Mouse (Mus musculus) midbrain, embryonic 14.5 days (tissue): ENCODE results near the gene Gm21992. TPM values are rescaled to one million over a fixed set of nuclear protein-coding genes. Genes with fewer than 3 reads are reported as not detected.

Source experiments
- ATAC-seq: fragments of 200-750 bp; cut with Nextera tagmentation; 2 replicates; pipeline ENCODE4 v1.8.0; 2017; ENCODE audit warnings: moderate number of reproducible peaks, moderate library complexity; ENCODE audit not compliant: low FRiP score, low TSS enrichment
- DNase-seq: peaks from one replicate; pipeline ENCODE4 v3.0.0-alpha.2; 2015
- H3K27ac ChIP-seq: fragments of 300-500 bp; sonication (generic); replicated peaks from 2 replicates; pipeline ENCODE4 v1.5.1; 2014; ENCODE audit warnings: mild to moderate bottlenecking, low read depth, low read length, moderate library complexity
- H3K27me3 ChIP-seq: fragments of 300-500 bp; sonication (generic); 2 replicates; pipeline ENCODE4 v1.6.1; 2014; ENCODE audit warnings: low read length, control low read depth, mixed read lengths; ENCODE audit not compliant: control insufficient read depth, insufficient read depth
- H3K36me3 ChIP-seq: fragments of 300-500 bp; sonication (generic); 2 replicates; pipeline ENCODE4 v1.6.1; 2014; ENCODE audit warnings: low read length, control low read depth; ENCODE audit not compliant: control insufficient read depth, insufficient read depth
- H3K4me1 ChIP-seq: fragments of 300-500 bp; sonication (generic); 2 replicates; pipeline ENCODE4 v1.6.1; 2014; ENCODE audit warnings: mild to moderate bottlenecking, antibody characterized with exemption, low read length, control low read depth; ENCODE audit not compliant: control insufficient read depth, insufficient read depth
- H3K4me2 ChIP-seq: fragments of 300-500 bp; sonication (generic); 2 replicates; pipeline ENCODE4 v1.6.1; 2014; ENCODE audit warnings: mild to moderate bottlenecking, low read length, moderate library complexity
- H3K4me3 ChIP-seq: fragments of 300-500 bp; sonication (generic); replicated peaks from 2 replicates; pipeline ENCODE4 v1.5.1; 2014; ENCODE audit warnings: low read depth, low read length
- H3K9ac ChIP-seq: fragments of 300-500 bp; sonication (generic); replicated peaks from 2 replicates; pipeline ENCODE4 v1.6.1; 2014; ENCODE audit warnings: mild to moderate bottlenecking, low read length, moderate library complexity
- H3K9me3 ChIP-seq: fragments of 300-500 bp; sonication (generic); 2 replicates; pipeline ENCODE4 v1.6.1; 2016; ENCODE audit warnings: low read length, control low read depth, mixed read lengths; ENCODE audit not compliant: control insufficient read depth
- WGBS: fragments of 180-500 bp; shearing (Covaris S2); extraction: QIAGEN DNeasy Blood & Tissue Kit; methylation state at CpG from one replicate; pipeline ENCODE4 v1.1.7; 2014; 5-methylcytosine and 5-hydroxymethylcytosine counted together
- polyA plus RNA-seq: library from polyadenylated mRNA; unstranded; fragments of >200 nt; fragmentation: Nextera tagmentation; extraction: Ambion mirVana; gene quantifications from 2 replicates; pipeline ENCODE4 v1.2.1, GENCODE M21; 2014

Gene Gm21992
- polyA plus RNA-seq, 1 experiment from 2014 or later, result 12.7 TPM

DNA sequence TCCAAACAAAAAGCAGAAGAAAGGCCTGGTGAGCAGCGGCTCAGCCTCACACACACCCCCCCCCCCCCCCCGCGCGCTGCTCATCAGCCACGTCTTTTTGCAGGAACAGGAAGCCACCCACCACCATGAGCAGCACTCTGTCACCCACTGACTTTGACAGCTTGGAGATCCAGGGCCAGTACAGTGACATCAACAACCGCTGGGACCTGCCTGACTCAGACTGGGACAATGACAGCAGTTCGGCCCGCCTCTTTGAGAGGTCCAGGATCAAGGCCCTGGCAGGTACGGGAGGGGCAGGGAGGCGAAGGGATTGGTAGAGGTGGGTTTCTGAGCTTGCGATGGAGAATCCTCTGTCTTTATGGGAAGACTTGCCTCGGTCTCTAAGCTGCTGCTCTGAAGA lies 92.7 kb downstream of the Gm21992 start:
- no peak overlapping the region for H3K9ac ChIP-seq
- H3K9me3 ChIP-seq, result no peaks in the 10 kb centered on the region
- DNase-seq, result no peak
- no peak for ATAC-seq
- no peaks in the 10 kb centered on the region for H3K27me3 ChIP-seq
- peaks cover 15% of the 10 kb centered on the region for H3K4me1 ChIP-seq
- WGBS, result 23% methylated on average over 12 of the region's 12 CpGs
- H3K4me3 ChIP-seq, result no peak overlapping the region
- H3K27ac ChIP-seq, result no peak overlapping the region
- H3K4me2 ChIP-seq, result no peak overlapping the region
- H3K36me3 ChIP-seq, result peaks cover 45% of the 10 kb centered on the region

DNA sequence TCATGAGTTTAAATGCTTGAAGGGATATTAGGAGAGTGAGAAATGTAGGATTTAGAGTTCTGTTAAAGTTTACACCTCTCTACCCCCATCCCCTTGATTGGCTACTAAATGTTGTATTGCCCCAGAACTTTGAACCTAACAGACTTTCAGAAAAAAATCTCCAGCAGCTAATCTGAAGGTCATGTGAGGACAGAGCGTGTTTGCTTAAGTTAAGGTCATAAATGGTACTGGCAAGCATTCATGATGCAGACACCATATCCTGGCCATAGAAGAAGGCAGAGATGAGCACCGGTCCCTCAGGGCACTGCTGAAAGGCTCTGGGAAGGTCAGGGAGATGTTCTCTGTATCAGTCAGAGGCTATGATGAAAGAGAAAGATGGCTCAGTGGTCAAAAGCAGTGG lies 94.1 kb downstream of the Gm21992 start:
- ATAC-seq, result no peak
- Histone ChIP-seq H3K9me3 (no peaks in the 10 kb centered on the region), H3K4me3 (no peak overlapping the region), H3K27ac (no peak overlapping the region), H3K4me2 (no peak overlapping the region), H3K9ac (no peak overlapping the region), H3K36me3 (peaks cover 40% of the 10 kb centered on the region), H3K27me3 (no peaks in the 10 kb centered on the region), H3K4me1 (peaks cover 19% of the 10 kb centered on the region)
- no peak for DNase-seq
- WGBS, result over 99% methylated on average over 2 of the region's 2 CpGs

DNA sequence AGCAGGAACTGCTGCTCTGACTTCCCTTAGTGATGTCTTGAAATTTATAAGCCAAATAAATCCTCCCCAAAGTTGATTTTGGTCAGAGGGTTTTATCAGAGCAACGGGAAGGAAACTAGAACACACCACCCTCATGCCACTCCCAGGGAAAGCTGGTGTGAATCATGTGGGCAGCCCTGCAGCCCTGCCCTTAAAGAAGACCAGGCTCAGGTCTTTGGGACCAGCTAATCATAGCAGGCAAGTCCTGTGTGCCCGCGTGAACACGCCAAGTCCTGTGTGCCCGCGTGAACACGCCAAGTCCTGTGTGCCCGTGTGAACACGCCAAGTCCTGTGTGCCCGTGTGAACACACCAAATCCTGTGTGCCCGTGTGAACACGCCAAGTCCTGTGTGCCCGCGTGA lies 94.7 kb downstream of the Gm21992 start:
- peaks cover 19% of the 10 kb centered on the region for H3K4me1 ChIP-seq
- ATAC-seq (no peak), DNase-seq (no peak)
- no peaks in the 10 kb centered on the region for H3K27me3 ChIP-seq
- H3K4me3 ChIP-seq, result no peak overlapping the region
- H3K9ac ChIP-seq, result no peak overlapping the region
- no peaks in the 10 kb centered on the region for H3K9me3 ChIP-seq
- peaks cover 34% of the 10 kb centered on the region for H3K36me3 ChIP-seq
- no peak overlapping the region for H3K4me2 ChIP-seq
- H3K27ac ChIP-seq, result no peak overlapping the region
- 97% methylated on average over 14 of the region's 14 CpGs for WGBS

DNA sequence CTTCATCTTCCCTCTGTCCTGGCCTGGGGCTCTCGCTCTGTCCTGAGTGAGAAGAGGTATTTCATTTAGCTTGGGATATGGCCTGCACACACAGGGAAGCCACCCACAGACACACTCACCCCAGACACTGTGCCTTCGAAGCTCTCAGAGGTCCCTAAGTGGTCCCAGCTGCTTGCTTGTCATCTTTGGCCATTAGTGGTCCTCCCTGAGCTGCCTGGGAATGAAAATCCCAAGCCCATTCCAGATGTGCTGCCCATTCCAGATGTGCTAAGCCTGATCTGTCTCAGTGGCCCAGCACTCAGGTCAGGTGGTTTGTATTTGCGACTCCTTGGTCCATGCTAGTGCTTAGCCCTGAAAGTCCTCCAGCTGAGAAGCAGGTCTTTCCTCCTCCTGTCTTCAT lies 97.5 kb downstream of the Gm21992 start:
- H3K27ac ChIP-seq, result no peak overlapping the region

DNA sequence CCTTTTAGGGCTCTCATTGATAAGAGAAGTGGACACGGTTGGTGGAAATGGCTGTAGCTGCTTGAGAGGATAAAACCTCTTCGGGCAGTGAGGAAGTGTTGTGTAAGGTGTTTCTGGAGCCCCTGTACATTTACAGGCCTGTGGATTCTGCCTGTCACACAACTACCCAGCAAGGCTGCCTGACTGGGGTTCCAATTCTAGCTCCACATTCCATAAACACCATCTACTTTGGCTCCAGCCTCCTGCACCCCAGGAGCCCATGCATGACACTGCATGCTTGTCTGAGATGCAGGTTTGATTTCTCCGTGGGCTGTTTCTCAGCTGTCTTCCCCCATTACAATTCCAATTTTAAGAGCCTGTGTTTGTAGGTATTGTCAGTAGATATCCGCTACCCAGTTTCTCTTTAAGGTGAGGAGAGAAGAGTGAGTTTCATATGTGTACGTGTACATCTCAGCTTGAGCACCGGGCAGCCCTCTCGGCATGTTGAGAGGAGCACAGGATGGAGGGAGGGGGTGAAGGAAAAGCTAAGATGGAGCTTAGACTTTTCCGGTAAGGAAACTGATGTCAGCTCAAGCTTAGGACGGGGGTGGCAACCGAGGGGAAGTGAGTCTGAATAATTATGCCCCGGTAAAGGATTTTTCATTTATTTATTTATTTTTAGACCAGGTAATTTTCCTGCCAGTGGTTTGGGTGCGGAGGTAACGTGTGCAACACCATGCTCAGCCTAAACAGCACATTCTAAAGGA lies 98.5 kb downstream of the Gm21992 start:
- Histone ChIP-seq H3K4me1 (peaks cover 33% of the 10 kb centered on the region), H3K9me3 (no peaks in the 10 kb centered on the region), H3K4me3 (peak overlapping the region; percentile 68), H3K27me3 (no peaks in the 10 kb centered on the region), H3K36me3 (0 out of 2 replicates have a peak, but pooled peaks cover 2% of the 10 kb centered on the region), H3K4me2 (peak overlapping the region; percentile 63), H3K9ac (peak overlapping the region; percentile 94), H3K27ac (peak overlapping the region; percentile 96)
- DNase-seq (no peak), ATAC-seq (no peak)
- WGBS, result 23% methylated on average over 13 of the region's 13 CpGs

More for the DNA sequence above, 97.5 kb downstream of the Gm21992 start:
- no peak for ATAC-seq
- peaks cover 7% of the 10 kb centered on the region for H3K36me3 ChIP-seq
- H3K4me2 ChIP-seq, result peak overlapping the region; percentile 63
- peak overlapping the region; percentile 68 for H3K4me3 ChIP-seq
- no peaks in the 10 kb centered on the region for H3K27me3 ChIP-seq
- 48% methylated on average over 3 of the region's 3 CpGs for WGBS
- H3K4me1 ChIP-seq, result peaks cover 33% of the 10 kb centered on the region
- no peak for DNase-seq
- peak overlapping the region; percentile 94; the same call in 1 of the 2 replicates for H3K9ac ChIP-seq
- H3K9me3 ChIP-seq, result no peaks in the 10 kb centered on the region

DNA sequence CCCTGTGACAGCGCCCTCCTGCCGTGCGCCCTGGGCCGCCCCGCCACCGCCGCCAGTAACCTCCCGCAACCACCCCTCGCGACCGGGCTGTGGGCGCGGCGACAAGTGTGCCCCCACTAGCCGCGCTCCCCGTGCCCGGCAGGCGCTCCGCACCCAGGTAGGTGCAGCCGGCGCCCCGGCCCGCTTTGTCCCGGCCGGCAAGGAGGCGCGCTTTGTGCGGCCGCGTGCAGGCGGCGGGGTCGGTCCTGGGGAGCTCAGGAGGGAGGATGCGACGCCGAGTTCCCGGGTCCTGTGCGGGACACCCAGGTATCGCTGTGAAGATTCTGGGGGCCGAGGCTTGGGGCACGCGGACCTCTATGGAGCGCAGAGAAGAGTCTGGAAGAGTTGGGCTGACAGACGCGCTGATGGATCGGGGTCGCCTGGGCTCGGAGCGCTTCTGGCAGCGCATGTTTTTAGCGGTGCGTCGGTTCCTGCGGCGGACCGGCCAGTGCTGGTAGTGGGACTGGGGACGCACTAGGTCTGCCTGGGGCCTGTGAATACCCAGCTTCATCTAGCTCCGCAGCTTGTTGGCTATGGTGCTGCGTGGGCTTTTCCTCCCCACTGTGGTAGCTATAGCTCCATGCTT lies 99.1 kb downstream of the Gm21992 start:
- Histone ChIP-seq H3K4me1 (peaks cover 33% of the 10 kb centered on the region), H3K36me3 (no peaks in the 10 kb centered on the region), H3K4me3 (peak overlapping the region; percentile 68), H3K27ac (peak overlapping the region; percentile 96), H3K27me3 (no peaks in the 10 kb centered on the region), H3K9me3 (no peaks in the 10 kb centered on the region), H3K4me2 (peak overlapping the region; percentile 63), H3K9ac (peak overlapping the region; percentile 94)
- ATAC-seq (peak; percentile 78), DNase-seq (peak; percentile 67)
- under 1% methylated on average over 59 of the region's 60 CpGs for WGBS

DNA sequence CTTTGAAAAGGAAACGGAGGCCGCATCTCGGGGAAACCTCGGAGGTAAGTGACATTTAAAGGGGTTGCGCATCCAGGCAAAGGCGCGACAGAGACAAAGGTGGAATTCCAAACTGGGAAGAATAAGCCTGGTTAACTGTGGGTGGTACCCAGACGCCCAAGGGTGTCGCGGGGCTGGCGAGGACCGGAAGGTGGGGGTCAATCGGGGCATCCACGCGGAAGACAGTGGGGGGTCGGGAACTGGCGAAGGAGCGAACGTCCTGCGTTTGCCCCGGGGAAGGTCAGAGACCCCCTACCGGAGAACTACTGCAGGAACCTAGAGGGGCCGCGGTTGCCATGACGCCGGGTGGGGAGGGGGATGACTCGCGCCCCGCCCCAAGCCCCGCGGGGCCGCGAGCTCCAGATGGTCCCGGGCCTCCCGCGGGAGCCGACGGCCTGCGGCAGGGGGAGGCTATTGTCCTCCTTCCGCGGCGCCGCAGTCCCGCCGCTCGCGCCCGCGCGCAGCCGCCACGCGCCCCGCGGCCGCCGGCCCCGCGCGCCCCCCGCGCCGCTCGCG lies 99.7 kb downstream of the Gm21992 start:
- Histone ChIP-seq H3K36me3 (no peaks in the 10 kb centered on the region), H3K27me3 (no peaks in the 10 kb centered on the region), H3K9me3 (no peaks in the 10 kb centered on the region), H3K4me1 (peaks cover 33% of the 10 kb centered on the region), H3K9ac (peak overlapping the region; percentile 94), H3K4me3 (peak overlapping the region; percentile 68), H3K4me2 (peak overlapping the region; percentile 63), H3K27ac (peak overlapping the region; percentile 96)
- ATAC-seq (peak; percentile 88), DNase-seq (peak; percentile 90)
- under 1% methylated on average over 60 of the region's 65 CpGs for WGBS

DNA sequence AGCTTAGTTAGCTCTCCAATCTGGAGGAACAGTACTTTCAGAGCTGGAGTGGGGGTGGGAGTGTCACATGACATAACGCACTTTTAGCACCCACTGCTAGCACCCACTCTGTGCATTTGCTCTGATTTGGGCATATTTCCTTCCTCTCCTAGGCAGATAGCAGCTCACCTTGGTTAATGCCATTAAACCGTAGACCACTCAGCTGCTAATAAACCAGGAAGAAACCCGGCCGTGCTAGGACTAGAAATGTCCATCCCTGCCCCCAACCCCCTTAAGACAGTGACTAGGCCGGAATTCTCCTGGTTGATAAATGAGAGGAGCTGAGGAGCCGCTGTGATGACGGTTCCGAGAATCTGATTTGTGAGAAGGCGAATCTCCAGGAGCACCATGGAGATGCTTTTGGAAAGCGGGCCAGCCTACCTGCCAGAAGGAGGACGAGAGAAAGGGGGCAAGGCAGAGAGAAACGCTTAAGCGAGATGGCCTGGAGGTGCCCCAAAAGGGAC lies 100.3 kb downstream of the Gm21992 start, which contains the start of gene Sptbn2:
TSS of gene Sptbn2 (plus strand) at position 70 of the 503 bp plus-strand sequence.
- 4% methylated on average over 13 of the region's 13 CpGs for WGBS

More for the DNA sequence above, 100.3 kb downstream of the Gm21992 start, which contains the start of gene Sptbn2:
- Histone ChIP-seq H3K27ac (peak within 1 kb of the TSS; percentile 96), H3K4me1 (peaks cover 33% of the 10 kb centered on the region), H3K4me2 (peak within 1 kb of the TSS; percentile 63), H3K9me3 (no peaks in the 10 kb centered on the region), H3K36me3 (no peaks in the 10 kb centered on the region), H3K27me3 (no peaks in the 10 kb centered on the region), H3K9ac (peak within 1 kb of the TSS; percentile 94), H3K4me3 (peak within 1 kb of the TSS; percentile 68)
- peak; percentile 76 for DNase-seq
- ATAC-seq, result peak; percentile 12; the same call in 1 of the 2 replicates
